12 mouse cellular contexts compared by ENCODE assay signal in genomic region chr1:22266491-22266890, GRCm38 (mm10).
A peak's percentile ranks its signal among the peaks of the same experiment; 100 is the strongest.
DNase-seq lines count a peak whose midpoint lies in the region; ATAC-seq and TF ChIP-seq lines count a peak whose summit lies in the region.
"Had no signal": no experiment of that assay in that cellular context is flagged by ENCODE, and none has a peak within 500 bp of the region (broad histone marks: within the 10 kb centered on the region; RNA-seq: fewer than 3 reads in every experiment).

No protein-coding gene starts in this region.

- H3K4me1 ChIP-seq in cerebellum, adult 2 months (ENCODE audit: control insufficient read depth, insufficient read depth, low read length): peaks cover 7% of the 10 kb centered on the region
- peaks cover 4% of the 10 kb centered on the region; the same call in 1 of the 2 replicates for H3K4me1 ChIP-seq in hindbrain, embryonic 15.5 days (replicated peaks)
- peaks cover 12% of the 10 kb centered on the region for H3K4me1 ChIP-seq in midbrain, embryonic 13.5 days (replicated peaks)
- H3K4me1 ChIP-seq in kidney, embryonic 14.5 days (ENCODE audit: control insufficient read depth, insufficient read depth, low read length): no peaks in the 10 kb centered on the region

- H3K27me3 ChIP-seq in cerebellum, adult 2 months (ENCODE audit: control insufficient read depth, insufficient read depth, low read length): no peaks in the 10 kb centered on the region
- no peaks in the 10 kb centered on the region for H3K27me3 ChIP-seq in hindbrain, embryonic 15.5 days
- H3K27me3 ChIP-seq in midbrain, embryonic 13.5 days: no peaks in the 10 kb centered on the region
- H3K27me3 ChIP-seq in kidney, embryonic 14.5 days (ENCODE audit: control insufficient read depth, insufficient read depth, low read length): no peaks in the 10 kb centered on the region

- TF ChIP-seq CTCF in cerebellum, adult 2 months (IDR thresholded peaks at IDR 0.05; ENCODE audit: borderline replicate concordance, insufficient read depth, low read depth, low read length): no peak

- TF ChIP-seq POLR2A in cerebellum, adult 2 months (IDR thresholded peaks at IDR 0.05; ENCODE audit: borderline replicate concordance, insufficient read depth, low read length): no peak

- 20% methylated on average over 10 of the region's 10 CpGs for WGBS in cerebellum, adult 2 months
- 25% methylated on average over 10 of the region's 10 CpGs for WGBS in hindbrain, embryonic 15.5 days
- WGBS in midbrain, embryonic 13.5 days: 19% methylated on average over 10 of the region's 10 CpGs
- 54% methylated on average over 10 of the region's 10 CpGs for WGBS in kidney, embryonic 14.5 days

- no peaks in the 10 kb centered on the region for H3K36me3 ChIP-seq in hindbrain, embryonic 15.5 days
- no peaks in the 10 kb centered on the region for H3K36me3 ChIP-seq in midbrain, embryonic 13.5 days
- no peaks in the 10 kb centered on the region for H3K36me3 ChIP-seq in kidney, embryonic 14.5 days (ENCODE audit: control insufficient read depth, insufficient read depth, low read length)

- peak; percentile 74; the same call in 1 of the 2 replicates for ATAC-seq in hindbrain, embryonic 15.5 days (ENCODE audit: low FRiP score, low read depth)
- peak; percentile 86 for ATAC-seq in midbrain, embryonic 13.5 days
- ATAC-seq in kidney, embryonic 14.5 days (ENCODE audit: low FRiP score, low TSS enrichment): no peak

- H3K4me2 ChIP-seq in hindbrain, embryonic 15.5 days: peak overlapping the region; percentile 18
- peak overlapping the region; percentile 13 for H3K4me2 ChIP-seq in midbrain, embryonic 13.5 days (replicated peaks)
- no peak overlapping the region for H3K4me2 ChIP-seq in kidney, embryonic 14.5 days (replicated peaks; ENCODE audit: low read depth, low read length)
- H3K4me2 ChIP-seq: liver, embryonic 11.5 days had no signal

- DNase-seq in cerebellum, postnatal 10 days: peak; percentile 47 to 60
- no peak for DNase-seq in cerebellum, adult 2 months
- DNase-seq in ZHBTc4 (ENCODE audit: low read depth, low spot score): peak; percentile 7
- no peak for DNase-seq in heart, postnatal 10 days
- no peak for DNase-seq in gastrocnemius, postnatal 10 days
- DNase-seq: gastrocnemius, postnatal 25 days; kidney, postnatal 14 days; lung, postnatal 36 days had no signal

- no peak overlapping the region for H3K4me3 ChIP-seq in cerebellum, adult 2 months (replicated peaks; ENCODE audit: insufficient read depth, low read depth, low read length)
- H3K4me3 ChIP-seq in hindbrain, embryonic 15.5 days: no peak overlapping the region
- no peak overlapping the region for H3K4me3 ChIP-seq in midbrain, embryonic 13.5 days (replicated peaks)
- no peak overlapping the region for H3K4me3 ChIP-seq in kidney, embryonic 14.5 days (ENCODE audit: low read length)

- H3K27ac ChIP-seq in cerebellum, adult 2 months (ENCODE audit: insufficient read depth, low read length): no peak overlapping the region
- no peak overlapping the region for H3K27ac ChIP-seq in hindbrain, embryonic 15.5 days (replicated peaks)
- H3K27ac ChIP-seq in midbrain, embryonic 13.5 days: no peak overlapping the region
- no peak overlapping the region for H3K27ac ChIP-seq in kidney, embryonic 14.5 days (ENCODE audit: low read depth, low read length)

- H3K9ac ChIP-seq in hindbrain, embryonic 15.5 days: no peak overlapping the region
- H3K9ac ChIP-seq in midbrain, embryonic 13.5 days (replicated peaks): no peak overlapping the region
- no peak overlapping the region for H3K9ac ChIP-seq in kidney, embryonic 14.5 days (ENCODE audit: low read depth, low read length)

- no peaks in the 10 kb centered on the region for H3K9me3 ChIP-seq in hindbrain, embryonic 15.5 days
- no peaks in the 10 kb centered on the region for H3K9me3 ChIP-seq in midbrain, embryonic 13.5 days
- no peaks in the 10 kb centered on the region for H3K9me3 ChIP-seq in kidney, embryonic 14.5 days (ENCODE audit: control insufficient read depth, low read length)

- intact Hi-C loops in heart, postnatal 10 days (cut with DNase I): loop anchor here (5.0 kb wide), 1 partner anchor 1099 kb away; no protein-coding TSS in a partner anchor

Comparison
In these comparisons a context has a peak if more than half of its experiments do, and no peak if none do; other contexts are left out.
1. DNase-seq: peak in cerebellum, postnatal 10 days (2 of 2) and ZHBTc4 (single experiment); none in cerebellum, adult 2 months (0 of 2), heart, postnatal 10 days (0 of 2) and gastrocnemius, postnatal 10 days (single experiment).